Mouse (Mus musculus): ENCODE data around the gene Mbd5. TPM values are rescaled to one million over a fixed set of nuclear protein-coding genes. Genes with fewer than 3 reads are reported as not detected.
"Not testable (repeated sequence)": the region's sequence is repeated elsewhere in the genome, so short reads cannot be mapped to it uniquely, and the experiment has no call there.

Gene Mbd5
- total RNA-seq, 2 experiments from 2014 or later = 16.8 to 31.9 TPM

DNA sequence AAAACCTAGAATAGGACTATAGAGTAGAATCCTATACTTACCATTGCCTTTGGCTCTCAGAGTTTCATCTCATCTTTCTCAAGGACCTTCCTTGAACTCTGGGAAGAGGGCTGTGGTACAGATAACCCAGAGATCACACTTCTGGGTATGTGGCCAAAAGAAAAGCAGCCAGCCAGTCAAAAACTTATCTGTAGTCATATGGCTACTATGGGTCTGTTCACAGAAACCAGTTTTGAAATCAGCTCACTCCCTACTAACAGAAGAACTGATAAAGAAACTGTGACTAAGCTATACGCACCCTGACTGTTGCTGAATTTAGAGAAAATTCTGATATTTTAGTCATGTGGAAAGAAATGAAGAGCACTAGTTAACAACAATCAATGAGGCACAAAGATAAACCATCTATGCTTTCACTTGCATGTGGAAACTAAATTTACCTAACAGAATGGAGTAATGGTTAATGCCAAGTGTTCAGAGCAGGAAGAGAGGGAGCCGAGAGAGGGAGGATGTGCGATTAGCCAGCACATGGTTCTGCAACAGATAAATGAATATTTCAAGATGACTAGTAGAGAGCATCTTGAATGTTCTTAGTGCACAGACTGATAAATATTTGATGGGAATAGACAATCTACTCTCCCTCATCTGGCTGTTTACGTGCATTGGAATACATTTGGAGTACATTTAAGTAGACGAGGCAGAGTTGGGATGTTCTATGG is 211.1 kb downstream of the Mbd5 start:
- ATAC-seq (ENCODE audit: poor library complexity, severe bottlenecking) = no peak

- no peak for ATAC-seq (ENCODE audit: poor library complexity, severe bottlenecking)
Measured at GRCm38 (mm10) chr2:49169766-49170165, 220.5 kb downstream of the Mbd5 start.

DNA sequence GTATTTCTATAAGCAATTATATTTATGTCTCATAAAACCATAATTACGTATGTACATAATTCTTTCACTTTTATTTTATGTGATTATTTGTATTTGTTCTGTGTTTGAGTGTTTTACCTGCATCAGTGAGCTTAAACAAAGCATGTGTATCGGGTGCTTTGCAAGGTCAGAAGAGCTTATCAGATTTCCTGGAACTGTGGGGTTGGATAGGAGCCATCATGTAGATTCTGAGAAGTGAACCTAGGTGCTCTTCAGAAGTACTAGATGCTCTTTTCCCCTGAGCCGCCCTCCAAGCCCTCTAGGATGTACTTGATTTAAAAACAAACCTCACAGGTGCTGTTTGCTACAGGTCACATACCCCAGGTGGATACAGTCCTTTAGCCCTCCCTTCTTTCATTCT is 227.7 kb downstream of the Mbd5 start:
- no peak for ATAC-seq (ENCODE audit: poor library complexity, severe bottlenecking)

DNA sequence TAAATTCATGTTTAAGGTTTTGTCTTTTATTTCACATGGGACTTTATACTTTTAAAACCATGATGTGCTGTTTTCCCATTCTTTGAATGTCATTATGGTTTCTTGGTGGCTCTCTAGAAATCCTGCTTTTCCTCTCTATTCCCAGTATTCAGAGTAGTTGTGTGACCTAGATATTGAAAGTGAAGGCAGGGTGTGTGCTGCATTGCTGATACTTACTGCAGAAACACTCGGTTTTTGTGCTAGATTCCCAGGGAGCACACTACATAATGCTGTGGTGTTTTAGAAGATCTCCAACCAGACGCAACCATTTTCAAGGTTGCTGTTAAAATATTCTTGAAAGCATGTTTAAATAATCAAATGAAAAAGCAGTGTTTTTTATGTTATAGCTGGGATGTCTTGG is 241.7 kb downstream of the Mbd5 start:
- no peak for ATAC-seq (ENCODE audit: poor library complexity, severe bottlenecking)

- no peak for ATAC-seq (ENCODE audit: poor library complexity, severe bottlenecking)
Measured at GRCm38 (mm10) chr2:49191695-49192094, 242.4 kb downstream of the Mbd5 start.

GRCm38 (mm10) chr2:49204081-49204480 is 254.8 kb downstream of the Mbd5 start:
- no peak for ATAC-seq (ENCODE audit: poor library complexity, severe bottlenecking)

GRCm38 (mm10) chr2:49205692-49206091 is 256.4 kb downstream of the Mbd5 start:
- ATAC-seq (ENCODE audit: poor library complexity, severe bottlenecking) = not testable (repeated sequence)

GRCm38 (mm10) chr2:49209349-49209748 is 260.0 kb downstream of the Mbd5 start:
- ATAC-seq (ENCODE audit: poor library complexity, severe bottlenecking) = no peak

- ATAC-seq (ENCODE audit: poor library complexity, severe bottlenecking) = no peak
Measured at GRCm38 (mm10) chr2:49210408-49210807, 261.1 kb downstream of the Mbd5 start.

DNA sequence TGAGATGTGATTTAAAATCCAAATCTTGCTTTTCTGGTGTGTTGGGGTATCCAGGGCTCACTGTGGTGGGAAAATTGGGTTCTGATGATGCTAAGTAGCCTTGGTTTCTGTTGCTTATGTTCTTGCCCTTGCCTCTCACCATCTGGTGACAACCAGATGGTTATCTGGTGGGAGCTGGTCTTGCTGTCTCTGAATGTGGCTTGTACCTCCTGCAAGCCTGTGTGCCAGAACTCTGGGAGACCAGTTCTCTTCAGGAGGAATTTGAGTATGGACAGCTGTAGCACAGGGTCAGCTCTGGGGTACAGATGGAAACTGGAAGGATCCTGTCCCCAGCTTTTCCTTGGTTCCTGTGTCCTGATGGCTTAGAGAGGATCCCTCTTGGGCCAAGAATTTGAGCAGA is 280.4 kb downstream of the Mbd5 start:
- no peak for ATAC-seq (ENCODE audit: poor library complexity, severe bottlenecking)

- peak; percentile 84 for ATAC-seq (ENCODE audit: poor library complexity, severe bottlenecking)
Measured at GRCm38 (mm10) chr2:49234064-49234463, 284.8 kb downstream of the Mbd5 start.

DNA sequence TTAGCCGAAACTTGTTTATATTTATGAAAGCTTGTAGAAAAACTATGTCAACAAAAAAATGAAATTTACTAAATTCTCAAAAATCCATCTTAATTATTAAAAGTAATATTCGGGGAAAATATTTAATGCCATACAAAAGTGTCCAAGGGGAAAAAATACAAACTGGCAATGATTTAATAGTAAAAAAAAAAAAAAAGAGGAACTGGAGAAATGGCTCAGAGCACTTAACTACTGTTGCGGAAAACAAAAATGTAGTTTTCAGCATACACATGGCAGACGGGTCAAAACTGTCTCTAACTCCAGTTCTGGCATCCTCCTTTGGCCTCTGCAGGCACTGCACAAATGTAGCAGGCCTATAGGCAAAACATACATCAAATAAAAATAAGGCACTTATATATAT is 292.4 kb downstream of the Mbd5 start:
- no peak for ATAC-seq (ENCODE audit: poor library complexity, severe bottlenecking)

DNA sequence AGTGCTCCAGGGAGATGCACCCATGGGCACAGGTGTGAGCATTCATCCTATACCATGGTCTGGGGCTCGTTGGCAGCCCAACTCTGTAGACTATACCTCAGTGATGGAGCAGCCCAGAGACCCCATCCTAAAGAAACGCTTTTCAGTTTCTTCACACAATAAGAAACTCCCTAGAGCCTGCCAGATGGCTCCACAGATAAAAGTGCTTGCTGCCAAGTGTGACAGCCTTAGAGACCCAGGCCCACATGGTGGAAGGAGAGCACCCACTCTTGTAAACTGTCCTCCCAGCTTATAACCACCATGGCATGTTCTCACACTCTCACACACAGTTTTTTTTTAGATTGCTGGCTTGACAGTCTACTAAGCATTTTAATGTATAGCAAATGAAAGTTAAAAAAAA is 314.8 kb downstream of the Mbd5 start:
- no peak for ATAC-seq (ENCODE audit: poor library complexity, severe bottlenecking)

- ATAC-seq (ENCODE audit: poor library complexity, severe bottlenecking) = no peak
Measured at GRCm38 (mm10) chr2:49272295-49272967, 323.1 kb downstream of the Mbd5 start.

- ATAC-seq (ENCODE audit: poor library complexity, severe bottlenecking) = peak; percentile 93
Measured at GRCm38 (mm10) chr2:49276017-49276722, 326.9 kb downstream of the Mbd5 start.

- no peak for ATAC-seq (ENCODE audit: poor library complexity, severe bottlenecking)
Measured at GRCm38 (mm10) chr2:49280496-49280895, 331.2 kb downstream of the Mbd5 start.

DNA sequence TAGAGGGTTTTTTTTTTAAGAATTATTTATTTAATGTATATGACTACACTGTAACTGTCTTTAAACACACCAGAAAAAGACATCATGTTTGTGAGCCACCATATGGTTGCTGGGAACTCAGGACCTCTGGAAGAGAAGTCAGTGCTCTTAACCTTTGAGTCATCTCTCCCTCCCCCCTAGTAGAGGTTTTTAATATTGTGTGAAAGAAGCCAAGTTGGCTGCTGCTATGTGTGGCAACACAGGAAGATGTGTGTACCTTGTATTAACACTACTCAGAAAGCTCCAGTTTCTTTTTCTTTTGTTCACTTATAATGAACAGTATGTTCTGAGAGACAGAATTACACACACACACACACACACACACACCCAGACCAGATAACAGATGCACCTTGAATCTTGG is 334.3 kb downstream of the Mbd5 start:
- ATAC-seq (ENCODE audit: poor library complexity, severe bottlenecking) = peak; percentile 45

- ATAC-seq (ENCODE audit: poor library complexity, severe bottlenecking) = no peak
Measured at GRCm38 (mm10) chr2:49286965-49287364, 337.7 kb downstream of the Mbd5 start.

- no peak for ATAC-seq (ENCODE audit: poor library complexity, severe bottlenecking)
Measured at GRCm38 (mm10) chr2:49291709-49292108, 342.4 kb downstream of the Mbd5 start.

GRCm38 (mm10) chr2:49312629-49313447 is 363.5 kb downstream of the Mbd5 start:
- ATAC-seq (ENCODE audit: poor library complexity, severe bottlenecking) = peak; percentile 99

DNA sequence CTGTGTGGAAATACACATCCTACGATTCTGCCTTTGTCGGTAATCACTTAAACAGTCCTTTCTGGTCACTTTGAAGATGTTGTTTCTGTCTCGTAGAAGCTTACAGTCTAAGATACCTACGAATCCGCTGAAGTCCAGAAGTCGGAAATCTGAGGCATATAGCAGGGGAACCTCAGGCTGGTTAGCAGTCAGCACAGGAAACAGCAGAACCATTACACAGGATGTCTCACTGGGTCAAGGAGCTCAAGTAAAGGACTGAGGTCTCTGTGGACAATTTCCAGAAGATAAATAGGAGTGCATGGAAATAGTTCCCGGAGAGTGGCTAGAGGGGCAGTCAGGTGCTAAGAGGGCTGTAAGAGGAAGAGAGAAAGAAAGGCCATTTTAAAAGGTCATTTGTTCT is 384.3 kb downstream of the Mbd5 start:
- no peak for ATAC-seq (ENCODE audit: poor library complexity, severe bottlenecking)
